Mouse (Mus musculus): ENCODE results near the gene Usp9y. TPM values are rescaled to one million over a fixed set of nuclear protein-coding genes. Genes with fewer than 3 reads are reported as not detected.
A peak's percentile ranks its signal among the peaks of the same experiment; 100 is the strongest.

Gene Usp9y
- polyA plus RNA-seq (2014; fragmentation: Nextera tagmentation; extraction: Ambion mirVana): not detected in 2 replicates

GRCm38 (mm10) chrY:1459682-1460081 is at the start of gene Usp9y:
Usp9y (minus strand) TSS chrY:1459782.
- H3K4me3 ChIP-seq (ENCODE audit: low read depth, low read length): no peak within 1 kb of the TSS
- H3K27me3 ChIP-seq (ENCODE audit: control insufficient read depth, insufficient read depth, low read length): no peaks in the 10 kb centered on the region
- no peaks in the 10 kb centered on the region for H3K4me1 ChIP-seq (replicated peaks; ENCODE audit: control insufficient read depth, insufficient read depth, low read length)
- ATAC-seq (ENCODE audit: low FRiP score) (no peak), DNase-seq (ENCODE audit: low spot score) (no peak)
- H3K9ac ChIP-seq (ENCODE audit: low read depth, low read length): no peak within 1 kb of the TSS
- H3K36me3 ChIP-seq (ENCODE audit: control insufficient read depth, insufficient read depth, low read length): no peaks in the 10 kb centered on the region
- H3K4me2 ChIP-seq (replicated peaks; ENCODE audit: low read depth, low read length): no peak within 1 kb of the TSS
- no peak within 1 kb of the TSS for H3K27ac ChIP-seq (ENCODE audit: low read depth, low read length)
- no peaks in the 10 kb centered on the region for H3K9me3 ChIP-seq (ENCODE audit: control insufficient read depth, low read length)
- WGBS: 86% methylated on average over 13 of the region's 13 CpGs

- Histone ChIP-seq H3K27me3 (ENCODE audit: control insufficient read depth, insufficient read depth, low read length) (no peaks in the 10 kb centered on the region), H3K4me3 (ENCODE audit: low read depth, low read length) (no peak overlapping the region), H3K4me2 (replicated peaks; ENCODE audit: low read depth, low read length) (no peak overlapping the region), H3K9me3 (ENCODE audit: control insufficient read depth, low read length) (no peaks in the 10 kb centered on the region), H3K4me1 (replicated peaks; ENCODE audit: control insufficient read depth, insufficient read depth, low read length) (no peaks in the 10 kb centered on the region), H3K36me3 (ENCODE audit: control insufficient read depth, insufficient read depth, low read length) (no peaks in the 10 kb centered on the region), H3K9ac (ENCODE audit: low read depth, low read length) (no peak overlapping the region), H3K27ac (ENCODE audit: low read depth, low read length) (no peak overlapping the region)
- DNase-seq (ENCODE audit: low spot score): no peak
- ATAC-seq (ENCODE audit: low FRiP score): no peak
Observed at GRCm38 (mm10) chrY:1293708-1294107, 165.9 kb downstream of the Usp9y start.

- peak within 1 kb of the TSS; percentile 35 for H3K4me3 ChIP-seq (ENCODE audit: low read depth, low read length)
- DNase-seq (ENCODE audit: low spot score) (peak; percentile 68), ATAC-seq (ENCODE audit: low FRiP score) (peak; percentile 92)
- no peak within 1 kb of the TSS for H3K9ac ChIP-seq (ENCODE audit: low read depth, low read length)
- H3K4me1 ChIP-seq (replicated peaks; ENCODE audit: control insufficient read depth, insufficient read depth, low read length): no peaks in the 10 kb centered on the region
- H3K27me3 ChIP-seq (ENCODE audit: control insufficient read depth, insufficient read depth, low read length): no peaks in the 10 kb centered on the region
- H3K4me2 ChIP-seq (replicated peaks; ENCODE audit: low read depth, low read length): peak within 1 kb of the TSS; percentile 14; the same call in 1 of the 2 replicates
- no peaks in the 10 kb centered on the region for H3K9me3 ChIP-seq (ENCODE audit: control insufficient read depth, low read length)
- 2% methylated on average over 30 of the region's 31 CpGs for WGBS
- no peaks in the 10 kb centered on the region for H3K36me3 ChIP-seq (ENCODE audit: control insufficient read depth, insufficient read depth, low read length)
- no peak within 1 kb of the TSS for H3K27ac ChIP-seq (ENCODE audit: low read depth, low read length)
Observed at GRCm38 (mm10) chrY:1286171-1286795, 173.3 kb downstream of the Usp9y start, which contains the start of gene Ddx3y. Ddx3y (minus strand) TSS chrY:1286629.

GRCm38 (mm10) chrY:1285735-1286134 is 173.8 kb downstream of the Usp9y start:
- DNase-seq (ENCODE audit: low spot score) (peak; percentile 7), ATAC-seq (ENCODE audit: low FRiP score) (0 out of 2 replicates have a peak, but pooled peaks have one; percentile 30)
- Histone ChIP-seq H3K4me2 (replicated peaks; ENCODE audit: low read depth, low read length) (peak overlapping the region; percentile 14; the same call in 1 of the 2 replicates), H3K9me3 (ENCODE audit: control insufficient read depth, low read length) (no peaks in the 10 kb centered on the region), H3K9ac (ENCODE audit: low read depth, low read length) (no peak overlapping the region), H3K4me1 (replicated peaks; ENCODE audit: control insufficient read depth, insufficient read depth, low read length) (no peaks in the 10 kb centered on the region), H3K27ac (ENCODE audit: low read depth, low read length) (no peak overlapping the region), H3K4me3 (ENCODE audit: low read depth, low read length) (peak overlapping the region; percentile 35), H3K27me3 (ENCODE audit: control insufficient read depth, insufficient read depth, low read length) (no peaks in the 10 kb centered on the region), H3K36me3 (ENCODE audit: control insufficient read depth, insufficient read depth, low read length) (no peaks in the 10 kb centered on the region)
- WGBS: 8% methylated on average over 8 of the region's 12 CpGs

Other genes with a start within 250 kb of the Usp9y start
- 10.6 and 16.1 TPM in 2 replicates for gene Uty, start 214.0 kb downstream of the Usp9y start, polyA plus RNA-seq (2014; fragmentation: Nextera tagmentation; extraction: Ambion mirVana)
- 12.4 and 19.6 TPM in 2 replicates for gene Ddx3y, start 173.2 kb downstream of the Usp9y start, polyA plus RNA-seq (2014; fragmentation: Nextera tagmentation; extraction: Ambion mirVana)

Measured in hindbrain, embryonic 11.5 days (tissue).